Mouse (Mus musculus) urinary bladder, postnatal 4 days (tissue): ENCODE measurements around the gene Itga9.

Experiments
- DNase-seq, 2 experiments: peaks; one replicate each; pipeline ENCODE4 v3.0.0; 2021 to 2022; ENCODE audit warnings: low spot score in 2 of 2

Itga9 gene

DNA sequence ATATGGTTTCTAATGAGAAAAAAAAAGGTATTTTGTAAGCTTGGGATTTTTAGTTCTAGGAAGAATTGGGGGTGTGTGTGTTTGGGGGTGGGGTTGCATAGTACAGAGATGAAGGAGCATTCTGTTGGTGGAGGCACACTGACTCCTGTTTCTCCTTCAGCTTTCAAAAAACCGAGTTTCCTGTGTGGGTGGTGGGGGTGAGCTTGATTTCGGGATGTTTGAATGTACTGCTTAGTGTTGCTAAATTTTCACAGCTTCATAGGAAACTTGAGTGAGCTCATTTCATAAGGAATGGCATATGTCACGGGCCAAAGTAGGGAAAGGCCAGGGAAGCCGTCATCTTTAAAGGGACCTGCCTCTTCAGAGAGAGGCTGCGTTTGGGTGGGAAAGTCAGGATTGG, 122.5 kb downstream of the Itga9 start:
- DNase-seq: no peak

- no peak for DNase-seq
Measured at GRCm38 (mm10) chr9:118730172-118730571, 123.7 kb downstream of the Itga9 start.

DNA sequence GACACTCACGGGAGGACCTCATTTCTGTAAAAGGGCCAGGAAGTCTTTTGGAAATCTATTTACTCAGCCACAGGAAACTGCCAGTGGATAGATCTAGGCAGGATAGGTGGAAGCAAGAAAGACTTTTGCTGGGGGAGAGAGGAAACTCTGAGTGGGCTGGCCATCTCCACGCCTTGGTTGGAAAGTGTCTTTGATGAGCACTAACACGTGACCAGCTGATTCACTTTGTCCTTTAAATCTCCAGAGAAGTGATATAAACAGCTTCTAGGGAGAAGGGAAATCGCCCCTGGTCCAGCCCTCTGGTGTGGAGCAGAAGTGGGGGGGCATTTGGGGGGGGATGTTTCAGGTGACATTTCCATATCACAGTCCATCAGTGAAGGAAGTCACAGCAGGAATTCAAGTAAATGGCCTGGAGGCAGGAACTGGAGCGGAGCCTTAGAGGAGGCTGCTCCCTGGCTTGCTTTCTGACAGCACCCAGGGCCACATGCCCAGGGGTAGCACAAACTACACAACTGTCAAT, 124.4 kb downstream of the Itga9 start:
- no peak for DNase-seq

DNA sequence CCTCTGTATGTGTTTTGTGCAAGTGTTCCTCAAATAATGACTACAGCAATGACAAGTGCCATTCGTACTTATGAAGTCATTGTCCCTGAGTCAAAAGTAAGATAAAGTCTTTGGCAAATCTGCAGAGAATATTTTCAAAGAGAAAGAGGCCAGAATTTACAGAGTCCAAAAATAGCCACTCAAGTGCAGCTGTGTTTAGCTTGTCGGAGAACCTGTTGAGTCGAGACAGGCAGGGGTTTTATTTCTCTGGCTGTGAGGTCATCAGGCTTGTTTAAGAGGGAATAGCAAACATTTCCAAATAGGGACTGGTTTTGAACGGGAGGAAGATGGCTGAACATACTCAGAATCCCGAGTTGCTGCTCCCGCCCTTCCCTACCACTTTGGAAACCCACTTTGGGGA, 125.2 kb downstream of the Itga9 start:
- DNase-seq: no peak

DNA sequence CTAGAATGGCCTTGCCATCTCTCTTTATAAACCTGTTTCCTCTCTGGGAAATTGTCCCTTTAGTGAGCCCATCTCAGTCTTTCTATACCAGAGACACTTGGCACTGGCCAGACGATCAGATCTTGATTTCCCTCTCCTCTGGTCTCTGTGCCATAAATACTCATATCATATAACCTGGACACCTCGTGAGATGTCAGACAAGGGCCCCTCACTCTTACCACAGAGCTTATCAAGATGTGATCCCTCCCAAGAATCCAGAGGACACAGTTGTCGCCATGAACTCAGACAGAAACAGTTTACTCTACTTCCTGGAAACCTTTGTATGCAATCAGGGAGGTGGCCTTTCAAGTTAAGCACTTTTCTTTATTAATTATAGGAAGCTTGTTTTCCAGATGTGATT, 127.1 kb downstream of the Itga9 start:
- DNase-seq: no peak

- DNase-seq: no peak
Measured at GRCm38 (mm10) chr9:118737124-118737523, 130.6 kb downstream of the Itga9 start.

DNA sequence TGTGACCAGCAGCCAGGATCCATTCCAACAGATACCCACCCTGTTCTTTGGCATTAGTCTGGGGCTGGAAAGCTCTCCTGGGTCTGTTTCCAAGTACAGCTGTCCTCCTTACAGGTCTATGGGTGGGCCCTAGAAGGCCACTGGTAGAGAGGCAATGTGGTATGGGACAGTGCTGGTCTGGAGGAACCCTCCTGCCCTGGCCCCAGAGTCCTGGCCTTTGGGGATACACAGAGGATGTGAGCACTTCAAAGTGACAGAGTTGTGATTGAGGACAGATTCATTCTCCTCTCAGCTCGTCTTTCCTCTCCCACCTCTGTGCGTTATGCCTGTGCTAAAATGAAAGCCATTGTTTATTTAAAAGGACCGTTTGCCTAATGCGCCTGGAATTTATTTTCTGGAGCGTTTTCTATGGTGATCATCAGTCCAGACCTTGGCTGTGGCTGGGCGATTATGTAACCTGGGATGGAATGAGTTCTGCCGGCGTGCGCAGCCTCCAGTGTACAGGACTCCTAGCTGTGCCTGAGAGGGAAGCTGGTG, 131.2 kb downstream of the Itga9 start:
- peak; percentile 65 to 69 for DNase-seq

DNA sequence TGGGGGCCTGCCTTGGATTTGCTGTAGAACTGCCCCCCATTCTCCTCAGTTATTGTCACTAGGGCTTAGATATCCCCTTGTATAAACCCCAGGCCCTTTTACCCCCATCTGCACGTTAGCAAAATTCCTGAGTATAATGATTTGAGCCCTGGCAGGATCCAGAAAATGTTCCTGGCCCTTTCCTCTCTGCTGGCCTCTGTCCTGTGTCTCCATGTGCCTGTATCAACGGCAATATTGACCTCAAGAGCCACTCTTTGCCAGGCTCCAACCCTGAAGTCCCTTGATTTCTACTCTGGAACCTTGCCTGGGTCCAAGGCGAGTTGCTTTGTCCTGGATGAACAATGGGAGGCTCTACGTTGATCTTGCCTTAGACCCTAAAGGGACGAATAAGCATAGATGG, 131.8 kb downstream of the Itga9 start:
- DNase-seq: no peak

- DNase-seq: no peak
Measured at GRCm38 (mm10) chr9:118739071-118739470, 132.6 kb downstream of the Itga9 start.

- DNase-seq: no peak
Measured at GRCm38 (mm10) chr9:118739659-118740058, 133.2 kb downstream of the Itga9 start.

GRCm38 (mm10) chr9:118741268-118741667, 134.8 kb downstream of the Itga9 start:
- DNase-seq: no peak

DNA sequence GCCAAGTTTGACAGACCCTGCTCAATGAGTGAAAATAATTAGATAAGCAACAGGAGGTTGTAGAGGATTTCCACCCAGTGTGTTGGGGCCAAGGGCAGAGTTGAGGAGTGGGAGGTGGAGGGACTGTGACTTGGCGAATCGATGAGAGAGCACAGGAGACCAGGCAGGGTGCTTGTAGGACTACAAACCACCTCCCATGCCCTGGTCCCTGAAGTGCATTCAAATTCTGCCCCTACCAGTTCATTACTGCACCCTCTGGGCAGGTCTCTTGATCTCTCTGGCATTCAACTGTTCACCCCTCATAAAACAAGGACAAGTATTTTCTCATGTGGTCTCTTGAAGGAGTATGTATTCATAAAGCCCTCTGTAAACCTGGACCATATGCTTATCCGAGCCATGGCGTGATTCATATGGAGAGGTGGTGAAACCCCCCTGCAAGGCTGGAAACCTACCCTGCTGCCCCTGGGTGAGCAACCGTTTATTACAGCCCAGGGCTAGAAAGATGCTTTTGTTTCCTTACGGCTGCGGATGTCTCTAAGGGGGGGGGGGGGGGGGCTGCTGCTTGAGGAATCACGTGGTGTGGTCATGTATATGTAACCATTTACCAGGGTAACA, 143.0 kb downstream of the Itga9 start:
- no peak for DNase-seq

GRCm38 (mm10) chr9:118750828-118751227, 144.3 kb downstream of the Itga9 start:
- no peak for DNase-seq

- DNase-seq: no peak
Measured at GRCm38 (mm10) chr9:118752376-118752775, 145.9 kb downstream of the Itga9 start.

GRCm38 (mm10) chr9:118759462-118759861, 153.0 kb downstream of the Itga9 start:
- no peak for DNase-seq

- DNase-seq: no peak
Measured at GRCm38 (mm10) chr9:118761953-118762590, 155.6 kb downstream of the Itga9 start.

DNA sequence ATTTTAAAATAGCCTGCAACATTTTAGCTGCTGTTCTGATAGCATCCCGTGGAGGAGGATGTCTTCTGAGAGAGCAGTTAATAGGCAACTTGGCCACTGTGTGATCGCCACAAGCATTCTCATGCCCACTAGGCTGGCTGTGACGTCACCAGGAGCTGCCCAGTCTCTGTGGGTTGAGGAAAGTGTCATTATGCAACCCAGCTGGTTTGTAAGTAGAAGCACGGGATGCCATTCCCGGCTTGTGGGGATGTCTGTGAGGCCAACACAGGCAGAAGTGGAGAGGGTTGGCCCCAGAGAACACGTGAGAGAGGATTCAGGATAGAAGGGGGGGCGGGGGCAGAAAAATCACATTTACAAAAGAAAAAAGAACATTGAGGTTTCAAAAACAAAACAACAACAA, 156.3 kb downstream of the Itga9 start:
- DNase-seq: no peak

GRCm38 (mm10) chr9:118763203-118763602, 156.7 kb downstream of the Itga9 start:
- DNase-seq: no peak

DNA sequence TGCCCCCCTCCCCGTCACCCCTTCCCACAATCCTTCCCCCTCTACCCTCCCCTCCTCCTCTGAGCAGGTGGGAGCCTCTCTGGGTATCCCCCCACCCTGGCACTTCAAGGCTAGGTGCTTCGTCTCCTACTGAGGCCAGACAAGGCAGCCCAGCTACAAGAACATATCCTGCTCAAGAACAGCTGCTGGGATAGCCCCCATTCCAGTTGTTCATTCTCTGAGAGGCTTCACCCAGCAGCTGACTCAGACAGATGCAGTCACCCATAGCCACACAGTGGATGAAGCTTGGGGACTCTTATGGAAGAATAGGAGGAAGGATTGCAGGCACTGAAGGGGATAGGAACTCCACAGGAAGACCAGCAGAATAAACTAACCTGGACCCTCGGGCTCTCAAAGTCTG, 157.2 kb downstream of the Itga9 start:
- DNase-seq: no peak

DNA sequence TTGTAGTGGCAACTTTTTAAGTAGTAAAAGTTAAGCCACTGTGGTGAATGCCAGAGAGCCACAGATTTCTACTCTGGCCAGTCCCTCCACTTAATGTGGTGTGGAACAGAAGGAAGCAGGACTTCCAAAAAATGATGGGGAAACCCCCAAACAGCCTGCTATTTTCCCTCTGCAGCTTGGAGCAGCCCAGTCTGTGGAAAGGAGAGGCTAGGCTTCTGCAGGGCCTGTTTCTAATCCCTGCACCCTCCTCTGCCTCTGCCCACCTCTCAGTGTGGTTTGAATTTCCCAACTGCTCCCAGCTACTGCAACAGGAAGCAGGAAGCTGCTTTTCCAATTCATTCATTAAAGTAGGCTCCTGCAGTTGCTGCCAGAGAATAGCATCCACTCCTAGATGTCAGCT, 158.6 kb downstream of the Itga9 start:
- no peak for DNase-seq

DNA sequence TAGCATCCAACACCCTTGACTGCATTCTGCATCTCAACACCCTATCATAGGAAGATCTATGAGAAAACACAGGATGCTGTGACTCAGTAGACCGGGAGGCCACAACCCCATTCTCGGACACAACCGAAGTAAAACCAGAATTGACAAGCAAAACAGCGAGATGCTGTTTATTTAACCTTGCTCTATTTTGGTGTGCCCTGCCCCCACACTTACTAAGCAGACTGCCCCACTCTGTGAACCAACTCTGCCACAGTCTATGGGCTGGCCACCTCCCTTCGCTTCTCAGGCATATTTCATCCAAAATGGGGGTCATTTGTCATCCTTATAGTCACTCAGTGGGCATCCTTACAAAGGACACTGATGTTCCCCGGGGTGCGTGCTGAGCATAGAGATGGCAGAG, 160.5 kb downstream of the Itga9 start:
- DNase-seq: no peak

- no peak for DNase-seq
Measured at GRCm38 (mm10) chr9:118768596-118768995, 162.1 kb downstream of the Itga9 start.

- no peak for DNase-seq
Measured at GRCm38 (mm10) chr9:118770366-118770765, 163.9 kb downstream of the Itga9 start.
